Mouse (Mus musculus): ENCODE data around the gene Rad9b. TPM values are rescaled to one million over a fixed set of nuclear protein-coding genes. Genes with fewer than 3 reads are reported as not detected.
A peak's percentile ranks its signal among the peaks of the same experiment; 100 is the strongest.
"Not testable (repeated sequence)": the region's sequence is repeated elsewhere in the genome, so short reads cannot be mapped to it uniquely, and the experiment has no call there.

Rad9b gene
- total RNA-seq, 2 experiments from 2014 or later = 3.4 to 4.0 TPM

DNA sequence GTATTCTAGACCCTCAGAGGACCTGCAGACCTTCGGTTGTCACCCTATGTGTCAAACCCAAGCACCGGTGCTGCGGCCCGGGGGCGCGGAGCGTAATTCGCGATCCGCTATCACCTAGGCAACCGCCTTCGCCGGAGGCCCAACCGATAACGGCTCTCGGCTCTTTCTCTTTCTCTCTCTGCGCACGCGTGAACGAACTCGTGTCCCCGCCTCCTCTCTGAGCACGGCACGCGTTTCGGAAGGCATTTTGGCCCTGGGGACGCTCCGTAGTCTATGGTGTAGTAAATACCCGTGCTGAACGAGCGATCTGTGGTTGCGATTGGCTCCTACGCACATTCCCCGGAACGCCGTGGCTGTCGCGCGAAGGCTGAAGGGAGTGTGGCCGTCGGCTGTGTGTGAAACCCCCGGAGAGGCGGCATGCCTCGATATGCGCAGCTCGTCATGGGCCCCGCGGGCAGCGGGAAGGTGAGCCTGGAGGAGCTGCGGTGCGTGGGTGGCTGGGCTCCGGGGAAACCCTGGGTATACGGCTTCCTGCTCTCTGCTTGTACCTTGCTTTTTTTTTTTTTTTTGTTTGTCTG is 18.2 kb upstream of the Rad9b start, which contains the start of gene Fam216a:
Gene Fam216a, minus strand, starts transcription at position 173 of the 578 bp plus-strand sequence.
- peak; percentile 99 for DNase-seq (ENCODE audit: extremely low spot score in 1 of 2, low spot score in 1 of 2)

- DNase-seq (ENCODE audit: extremely low spot score in 1 of 2, low spot score in 1 of 2) = no peak
These were observed 17.7 kb upstream of the Rad9b start, which contains the start of gene Gpn3 for GRCm38 (mm10) chr5:122371591-122372191. Gene Gpn3 (plus strand): TSS chr5:122371876.

- no peak for DNase-seq (ENCODE audit: extremely low spot score in 1 of 2, low spot score in 1 of 2)
These were observed 547 bp upstream of the Rad9b start for GRCm38 (mm10) chr5:122354492-122355067.

- no peak for DNase-seq (ENCODE audit: extremely low spot score in 1 of 2, low spot score in 1 of 2)
These were observed 8.3 kb downstream of the Rad9b start for GRCm38 (mm10) chr5:122345777-122346176.

DNA sequence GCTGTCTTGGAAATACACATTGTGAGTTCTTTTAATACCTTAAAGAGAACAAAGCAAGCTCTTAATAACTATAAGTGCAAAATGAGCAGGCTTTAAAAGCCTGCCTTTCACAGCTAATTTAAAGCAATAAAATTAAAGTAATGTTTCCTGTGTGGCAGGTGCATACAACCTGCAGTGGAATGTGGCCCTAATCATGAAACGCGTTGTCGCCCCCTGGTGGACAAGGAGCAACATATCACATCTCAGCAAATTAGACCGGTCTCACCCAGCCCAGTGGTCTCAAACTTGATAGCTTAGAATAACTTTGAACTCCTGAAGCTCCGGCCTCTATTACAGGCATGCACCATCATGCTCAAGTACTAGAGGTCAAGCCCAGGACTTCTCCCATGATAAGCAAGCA is 9.8 kb downstream of the Rad9b start:
- peak; percentile 65 to 90 for DNase-seq (ENCODE audit: extremely low spot score in 1 of 2, low spot score in 1 of 2)

- DNase-seq (ENCODE audit: extremely low spot score in 1 of 2, low spot score in 1 of 2) = no peak
These were observed 10.3 kb downstream of the Rad9b start for GRCm38 (mm10) chr5:122343768-122344167.

- DNase-seq (ENCODE audit: extremely low spot score in 1 of 2, low spot score in 1 of 2) = no peak
These were observed 11.2 kb downstream of the Rad9b start for GRCm38 (mm10) chr5:122342874-122343273.

DNA sequence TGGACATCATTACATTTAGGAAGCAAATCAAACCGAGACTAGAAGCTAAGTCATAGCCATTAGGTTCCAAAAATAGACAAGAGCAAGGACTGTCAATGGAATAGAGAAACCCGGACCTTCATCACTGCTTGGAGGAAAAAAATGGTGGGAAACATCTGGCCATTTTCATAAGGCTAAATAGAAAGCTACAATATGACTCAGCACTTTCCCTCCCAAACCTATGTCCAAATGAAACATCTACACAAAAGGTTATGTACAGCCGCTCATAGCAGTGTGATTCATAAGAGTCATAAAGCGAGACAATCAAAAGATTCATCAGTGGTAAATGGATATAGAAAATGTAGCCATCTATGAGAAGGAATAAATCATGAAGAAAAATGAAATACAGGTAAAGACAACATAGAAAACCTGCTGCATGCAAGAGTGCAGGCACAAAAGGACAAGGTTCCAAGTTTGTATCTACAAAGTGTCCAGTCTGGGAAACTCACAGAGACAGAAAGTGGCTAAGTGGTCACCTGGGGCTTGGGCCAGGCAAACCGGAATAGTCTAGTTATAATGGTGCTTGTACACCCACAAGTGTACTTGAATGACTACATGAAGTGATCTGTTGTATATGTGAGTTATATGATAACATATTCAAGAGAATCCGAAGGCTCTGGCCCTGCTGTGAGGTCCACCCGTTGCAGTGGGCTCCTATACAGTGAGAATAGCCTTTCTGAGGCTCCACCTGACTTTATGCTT is 17.3 kb downstream of the Rad9b start:
- no peak for DNase-seq (ENCODE audit: extremely low spot score in 1 of 2, low spot score in 1 of 2)

GRCm38 (mm10) chr5:122334682-122335081 is 19.4 kb downstream of the Rad9b start:
- no peak for DNase-seq (ENCODE audit: extremely low spot score in 1 of 2, low spot score in 1 of 2)

DNA sequence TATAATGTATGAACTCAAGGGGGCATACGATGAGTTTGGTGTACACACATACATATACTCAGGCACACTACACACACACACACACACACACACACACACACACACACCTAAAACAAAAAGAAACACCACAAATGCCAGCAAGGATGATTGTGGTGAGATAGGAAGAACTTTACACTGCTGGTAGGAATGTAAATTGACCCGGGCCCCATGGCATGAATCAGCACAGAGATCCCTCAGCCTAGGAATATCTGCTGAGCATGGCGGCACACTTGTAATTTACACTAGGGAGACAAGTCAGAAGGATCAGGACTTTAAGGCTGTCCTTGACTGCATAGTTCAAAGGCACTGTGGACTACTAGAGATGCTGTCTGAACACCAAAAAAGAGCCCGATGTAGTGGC is 23.8 kb downstream of the Rad9b start:
- no peak for DNase-seq (ENCODE audit: extremely low spot score in 1 of 2, low spot score in 1 of 2)

GRCm38 (mm10) chr5:122327283-122327682 is 26.8 kb downstream of the Rad9b start:
- no peak for DNase-seq (ENCODE audit: extremely low spot score in 1 of 2, low spot score in 1 of 2)

DNA sequence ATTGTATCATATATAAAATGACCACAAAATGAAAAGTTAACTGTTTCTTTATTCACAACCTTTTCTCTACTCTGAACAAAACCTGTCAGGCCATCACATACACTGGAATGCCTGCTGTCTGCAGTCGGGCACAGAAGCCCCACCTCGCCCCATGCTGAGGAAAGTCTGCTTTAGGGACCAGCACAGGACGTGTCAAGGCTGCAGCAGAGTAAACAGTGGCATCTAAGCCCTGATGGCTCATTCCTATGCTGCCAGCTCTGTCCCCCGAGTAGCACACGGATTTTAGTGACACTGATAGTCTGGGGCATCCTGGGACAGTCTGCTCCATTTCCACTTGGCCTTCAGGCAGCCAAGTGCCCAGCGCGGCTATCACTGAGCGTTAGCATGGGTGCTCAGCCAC is 28.6 kb downstream of the Rad9b start:
- no peak for DNase-seq (ENCODE audit: extremely low spot score in 1 of 2, low spot score in 1 of 2)

DNA sequence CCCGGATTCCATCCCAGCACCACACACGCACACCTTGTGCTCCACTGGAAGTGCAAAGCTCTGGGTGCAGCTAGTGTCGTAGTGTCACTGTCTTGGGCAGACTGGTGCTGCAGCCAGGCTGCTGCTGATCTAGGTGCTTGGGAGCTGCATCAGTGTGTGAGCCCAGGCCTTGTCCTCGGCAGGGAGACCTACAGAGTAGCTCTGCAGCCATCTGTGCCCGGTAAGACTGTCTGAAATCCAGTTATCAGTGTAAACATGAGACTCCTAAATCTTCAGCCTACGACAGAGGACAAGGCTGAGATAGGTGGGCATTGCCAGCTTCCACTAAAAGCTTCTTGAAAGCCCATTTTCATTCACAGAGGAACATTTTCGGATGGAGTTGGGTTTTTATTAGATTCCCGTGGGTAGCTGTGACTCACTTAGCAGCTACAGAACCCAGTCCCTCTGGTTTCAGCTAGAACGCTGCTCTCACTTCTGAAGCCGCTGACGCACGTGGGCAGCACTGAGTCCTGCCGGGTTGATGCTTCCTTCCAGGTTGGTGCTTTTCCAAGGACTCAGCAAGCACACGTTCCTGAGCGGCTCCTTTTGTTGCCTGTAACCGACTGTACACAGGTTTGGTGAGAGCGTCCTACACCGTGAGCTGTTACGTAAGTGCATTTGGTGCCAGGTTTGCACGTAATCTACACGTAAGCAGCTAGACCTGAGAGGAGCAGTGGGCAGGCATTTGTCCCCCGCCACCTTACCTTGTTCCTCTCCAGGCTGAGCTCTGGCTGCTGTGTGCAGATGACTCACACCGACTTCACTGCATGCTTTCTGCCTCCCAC is 29.2 kb downstream of the Rad9b start:
- DNase-seq (ENCODE audit: extremely low spot score in 1 of 2, low spot score in 1 of 2) = peak; percentile 42 to 45

DNA sequence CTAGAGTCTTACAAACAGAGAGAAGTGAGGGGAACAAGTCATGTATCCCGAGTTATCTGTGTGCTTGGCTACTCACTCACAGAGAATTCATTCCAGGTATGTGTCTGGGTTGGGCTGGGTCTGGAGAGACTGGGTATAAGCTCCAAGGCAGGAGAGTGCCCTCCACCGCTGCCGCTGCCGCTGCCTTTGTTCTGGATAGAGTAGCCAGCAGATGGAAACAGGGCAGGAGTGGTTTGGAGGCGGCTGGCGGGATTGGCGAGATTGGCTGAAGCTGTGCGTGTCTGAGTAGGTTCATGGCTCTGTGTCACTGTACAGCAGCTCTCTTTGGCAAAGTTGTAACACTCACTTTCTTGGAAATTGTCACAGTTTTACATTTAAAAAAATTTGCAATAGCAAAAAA is 30.5 kb downstream of the Rad9b start:
- DNase-seq (ENCODE audit: extremely low spot score in 1 of 2, low spot score in 1 of 2) = no peak

GRCm38 (mm10) chr5:122320205-122320781 is 33.7 kb downstream of the Rad9b start:
- no peak for DNase-seq (ENCODE audit: extremely low spot score in 1 of 2, low spot score in 1 of 2)

DNA sequence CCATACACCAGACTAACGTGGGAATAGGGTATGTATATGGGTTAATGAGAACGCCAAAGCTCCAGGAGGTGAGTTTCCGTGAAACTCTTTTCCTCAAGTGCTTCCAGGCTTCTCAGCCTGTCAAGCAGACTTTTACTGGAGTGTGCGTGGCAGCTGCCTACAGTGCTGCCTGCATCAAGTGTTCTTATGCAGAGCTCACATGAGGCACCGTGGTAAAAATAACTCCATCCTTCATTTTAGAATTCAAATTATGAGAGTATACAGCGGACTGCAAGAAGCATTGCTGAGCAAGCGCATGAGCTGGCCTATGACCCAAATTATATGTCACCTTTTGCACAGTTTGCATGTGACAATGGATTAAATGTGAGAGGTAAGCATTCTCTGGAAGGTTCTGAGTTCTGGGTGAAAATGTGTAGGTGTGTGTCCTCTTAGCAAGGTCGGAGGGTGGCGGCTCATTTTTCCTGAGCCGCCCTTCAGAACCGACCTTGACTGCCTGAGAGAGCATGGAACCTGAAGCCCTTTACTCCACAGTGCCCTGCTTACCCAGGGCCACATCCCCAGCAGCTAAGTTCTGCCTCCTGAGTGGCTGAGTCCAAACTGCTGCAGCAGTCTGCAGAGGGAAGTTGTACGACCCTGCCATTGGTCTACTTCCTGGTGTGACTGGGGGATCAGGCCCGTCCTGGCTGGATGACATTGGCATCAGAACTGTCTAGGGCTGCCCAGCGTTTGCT is 34.4 kb downstream of the Rad9b start:
- no peak for DNase-seq (ENCODE audit: extremely low spot score in 1 of 2, low spot score in 1 of 2)

- DNase-seq (ENCODE audit: extremely low spot score in 1 of 2, low spot score in 1 of 2) = not testable (repeated sequence)
These were observed 35.1 kb downstream of the Rad9b start for GRCm38 (mm10) chr5:122318976-122319375.

DNA sequence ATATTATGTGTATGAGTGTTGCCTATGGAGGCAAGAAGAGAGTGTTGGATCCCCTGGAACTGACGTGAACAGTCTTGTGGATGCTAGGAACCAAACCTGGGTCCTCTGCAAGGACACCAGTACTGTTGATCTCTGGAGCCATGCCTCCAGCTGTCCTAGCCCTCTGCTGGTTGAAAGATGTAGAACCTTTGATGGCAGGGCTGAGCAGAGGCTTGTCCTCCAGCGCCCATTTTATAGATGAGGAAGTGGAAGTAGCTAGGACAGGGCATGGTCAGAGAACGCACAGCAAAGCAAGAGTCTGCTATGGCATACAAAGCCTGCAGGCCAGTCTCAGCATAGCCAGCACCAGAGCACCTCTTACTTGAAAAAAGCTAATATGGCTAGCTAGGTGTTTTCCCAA is 35.9 kb downstream of the Rad9b start:
- DNase-seq (ENCODE audit: extremely low spot score in 1 of 2, low spot score in 1 of 2) = no peak

DNA sequence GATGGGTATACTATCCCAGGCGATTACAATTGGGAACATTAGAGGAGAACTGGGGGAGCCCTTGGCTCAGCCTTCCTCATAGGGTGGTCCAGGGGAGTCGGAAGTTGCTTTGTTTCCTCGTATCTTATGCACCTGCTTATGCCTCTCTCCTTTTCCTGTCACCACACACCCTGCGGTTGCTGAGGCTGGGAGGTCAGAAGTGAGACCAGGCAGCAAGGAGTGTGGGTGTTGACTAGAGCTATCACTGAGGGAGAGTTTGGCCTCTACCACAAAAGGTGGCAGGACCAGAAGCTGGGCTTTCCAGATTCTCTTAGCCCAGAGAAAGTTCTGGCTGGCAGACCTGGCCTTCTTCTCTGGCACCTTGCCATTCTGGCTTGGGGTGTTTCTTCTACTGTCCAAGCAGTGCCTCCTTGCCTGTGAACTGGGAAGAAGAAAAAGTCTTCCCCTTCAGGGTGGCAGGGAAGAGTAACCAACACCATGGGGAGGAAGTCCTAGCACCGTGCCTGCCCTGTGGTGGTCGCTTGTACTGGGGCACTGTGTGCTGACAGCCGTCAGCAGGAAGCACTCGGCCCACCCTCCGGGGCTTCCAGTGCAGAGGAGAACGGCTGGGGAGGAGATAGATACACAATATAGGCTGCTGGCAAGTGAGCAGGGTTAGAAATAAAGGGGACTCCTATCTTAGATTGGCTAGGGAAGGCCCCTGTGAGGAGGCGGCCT is 36.5 kb downstream of the Rad9b start:
- DNase-seq (ENCODE audit: extremely low spot score in 1 of 2, low spot score in 1 of 2) = no peak

All from layer of hippocampus, postnatal 25 days (tissue).